Mouse (Mus musculus) C2C12 (cell line): ENCODE data around the gene Chrnb1. TPM values are rescaled to one million over a fixed set of nuclear protein-coding genes. Genes with fewer than 3 reads are reported as not detected.

Experiments used
- H3K27me3 ChIP-seq: one replicate; pipeline ENCODE4 v1.6.1; 2011; ENCODE audit not compliant: control insufficient read depth, insufficient read depth, insufficient read length
- H3K36me3 ChIP-seq: one replicate; pipeline ENCODE4 v1.6.1; 2011; ENCODE audit not compliant: control insufficient read depth, insufficient read depth
- H3K4me3 ChIP-seq: one replicate; pipeline ENCODE4 v1.5.1; 2011; ENCODE audit warnings: mild to moderate bottlenecking, control low read depth; ENCODE audit not compliant: poor library complexity, insufficient read depth, severe bottlenecking
- H3K79me2 ChIP-seq: one replicate; pipeline ENCODE4 v1.6.1; 2011; ENCODE audit not compliant: control insufficient read depth, insufficient read depth
- H3K79me3 ChIP-seq: one replicate; pipeline ENCODE4 v1.6.1; 2011; ENCODE audit warnings: low read depth, control low read depth
- H3ac ChIP-seq: one replicate; pipeline ENCODE3; 2011; ENCODE audit warnings: low read depth; ENCODE audit not compliant: control insufficient read depth, insufficient read length
- CEBPB ChIP-seq: IDR thresholded peaks from one replicate; pipeline ENCODE4 v1.6.1; 2011; ENCODE audit warnings: low read depth, mild to moderate bottlenecking, control low read depth, moderate library complexity
- CTCF ChIP-seq: IDR thresholded peaks from one replicate; pipeline ENCODE4 v1.5.1; 2011; ENCODE audit not compliant: control insufficient read depth, insufficient read depth, insufficient read length
- FOSL1 ChIP-seq: IDR thresholded peaks from one replicate; pipeline ENCODE4 v1.8.0; 2011; ENCODE audit warnings: mild to moderate bottlenecking, low read length; ENCODE audit not compliant: poor library complexity, insufficient read depth, severe bottlenecking
- MAX ChIP-seq: IDR thresholded peaks from one replicate; pipeline ENCODE4 v1.6.1; 2011; ENCODE audit warnings: mild to moderate bottlenecking, control low read depth
- MYOD1 ChIP-seq: IDR thresholded peaks from one replicate; pipeline ENCODE4 v1.6.1; 2011; ENCODE audit warnings: low read depth; ENCODE audit not compliant: control insufficient read depth, insufficient read length
- MYOG ChIP-seq: IDR thresholded peaks from one replicate; pipeline ENCODE4 v1.6.1; 2011; ENCODE audit not compliant: control insufficient read depth, insufficient read length; ENCODE audit errors: extremely low read depth
- USF1 ChIP-seq: IDR thresholded peaks from one replicate; pipeline ENCODE4 v1.6.1; 2011; ENCODE audit warnings: low read depth, mild to moderate bottlenecking, control low read depth, moderate library complexity
- polyA plus RNA-seq: library from polyadenylated mRNA; unstranded; fragments of >200 nt; fragmentation: generic; extraction: Trizol; gene quantifications from one replicate; pipeline ENCODE4 v1.2.1, GENCODE M21; 2012; ENCODE audit warnings: missing spikeins

The Chrnb1 gene
- polyA plus RNA-seq, 1 experiment = 37.7 TPM

DNA sequence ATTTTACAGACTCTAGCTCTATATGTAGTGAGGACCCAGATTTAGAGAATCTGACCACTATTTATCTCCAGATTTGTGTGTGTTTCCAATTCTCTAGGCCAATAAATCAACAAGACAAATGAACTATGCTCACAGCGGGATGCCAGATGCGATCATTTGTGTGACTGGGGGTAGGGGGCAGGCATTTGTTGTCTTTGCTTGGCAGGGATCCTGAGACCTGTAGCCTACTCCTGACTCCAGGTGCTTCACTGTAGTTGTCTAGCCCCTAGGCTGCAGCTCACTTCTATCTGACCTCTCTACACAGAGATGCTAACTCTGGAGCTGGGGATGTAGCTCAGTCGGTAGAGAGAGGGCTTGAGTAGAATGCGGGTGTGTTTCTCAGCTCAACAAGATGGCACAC lies 13.9 kb downstream of the Chrnb1 start:
- Histone ChIP-seq H3K36me3 (peaks cover 20% of the 10 kb centered on the region), H3K79me3 (no peaks in the 10 kb centered on the region), H3K27me3 (no peaks in the 10 kb centered on the region), H3K79me2 (no peaks in the 10 kb centered on the region), H3K4me3 (no peak overlapping the region), H3ac (no peak overlapping the region)
- TF ChIP-seq FOSL1 (no peak), MYOD1 (no peak), MYOG (no peak), CTCF (no peak), MAX (no peak), CEBPB (no peak), USF1 (no peak)

DNA sequence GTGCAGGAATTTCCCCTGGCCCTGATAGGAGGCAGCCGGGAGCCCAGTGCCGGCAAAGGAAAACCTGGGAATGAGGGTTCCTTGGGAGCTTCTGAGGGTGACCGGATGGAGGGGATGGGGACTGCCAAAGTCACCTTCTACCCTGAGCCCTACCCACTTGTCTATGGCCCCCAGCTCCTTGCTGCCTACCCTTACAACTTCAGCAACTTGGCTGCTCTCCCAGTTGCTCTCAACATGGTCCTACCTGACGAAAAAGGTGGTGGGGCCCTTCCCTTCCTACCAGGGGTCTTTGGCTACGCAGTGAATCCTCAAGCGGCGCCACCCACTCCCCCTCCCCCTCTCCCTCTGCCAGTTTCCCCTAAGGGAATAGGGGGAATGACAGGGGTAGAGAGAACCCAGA lies 16.8 kb downstream of the Chrnb1 start:
- TF ChIP-seq CTCF (no peak), FOSL1 (no peak), MAX (no peak), MYOG (no peak), USF1 (no peak), CEBPB (no peak), MYOD1 (no peak)
- H3K4me3 ChIP-seq = no peak overlapping the region
- H3K79me3 ChIP-seq = no peaks in the 10 kb centered on the region
- H3K36me3 ChIP-seq = peaks cover 9% of the 10 kb centered on the region
- no peaks in the 10 kb centered on the region for H3K79me2 ChIP-seq
- H3ac ChIP-seq = no peak overlapping the region
- H3K27me3 ChIP-seq = no peaks in the 10 kb centered on the region

DNA sequence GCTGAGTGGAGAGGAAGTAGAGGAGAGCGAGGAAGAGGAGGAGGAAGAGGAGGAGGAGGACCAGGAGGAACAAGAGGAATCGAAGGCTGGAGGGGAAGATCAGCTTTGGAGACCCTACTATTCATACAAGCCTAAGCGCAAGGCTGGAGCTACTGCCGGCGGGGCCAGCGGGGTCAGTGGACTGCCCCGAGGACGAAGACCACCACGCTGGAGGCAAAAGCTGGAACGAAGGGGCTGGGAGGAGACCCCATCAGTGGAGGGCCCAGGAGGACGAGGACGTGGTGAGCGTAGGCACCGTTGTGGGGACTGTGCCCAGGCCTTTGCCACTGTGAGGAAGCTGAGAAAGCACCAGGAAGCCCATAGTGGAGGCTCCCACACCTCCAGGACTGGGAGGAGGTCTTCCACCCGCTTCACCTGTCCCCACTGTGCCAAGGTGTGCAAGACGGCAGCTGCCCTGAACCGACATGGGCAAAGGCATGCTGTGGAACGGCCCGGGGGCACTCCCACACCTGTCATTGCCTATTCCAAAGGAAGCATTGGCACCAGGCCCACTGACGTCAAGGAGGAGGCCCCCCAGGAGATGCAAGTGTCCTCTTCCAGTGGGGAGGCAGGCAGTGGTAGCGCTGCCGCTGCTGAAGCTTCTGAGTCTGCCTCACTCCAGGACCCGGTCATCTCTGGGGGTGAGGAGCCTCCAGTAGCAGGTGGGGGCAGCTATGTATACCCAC lies 17.3 kb downstream of the Chrnb1 start:
- H3K79me2 ChIP-seq = no peaks in the 10 kb centered on the region
- H3K79me3 ChIP-seq = no peaks in the 10 kb centered on the region
- H3ac ChIP-seq = no peak overlapping the region
- no peak overlapping the region for H3K4me3 ChIP-seq
- peaks cover 9% of the 10 kb centered on the region for H3K36me3 ChIP-seq
- TF ChIP-seq MYOD1 (no peak), USF1 (no peak), CEBPB (no peak), FOSL1 (no peak), MYOG (no peak), CTCF (no peak), MAX (no peak)
- no peaks in the 10 kb centered on the region for H3K27me3 ChIP-seq

DNA sequence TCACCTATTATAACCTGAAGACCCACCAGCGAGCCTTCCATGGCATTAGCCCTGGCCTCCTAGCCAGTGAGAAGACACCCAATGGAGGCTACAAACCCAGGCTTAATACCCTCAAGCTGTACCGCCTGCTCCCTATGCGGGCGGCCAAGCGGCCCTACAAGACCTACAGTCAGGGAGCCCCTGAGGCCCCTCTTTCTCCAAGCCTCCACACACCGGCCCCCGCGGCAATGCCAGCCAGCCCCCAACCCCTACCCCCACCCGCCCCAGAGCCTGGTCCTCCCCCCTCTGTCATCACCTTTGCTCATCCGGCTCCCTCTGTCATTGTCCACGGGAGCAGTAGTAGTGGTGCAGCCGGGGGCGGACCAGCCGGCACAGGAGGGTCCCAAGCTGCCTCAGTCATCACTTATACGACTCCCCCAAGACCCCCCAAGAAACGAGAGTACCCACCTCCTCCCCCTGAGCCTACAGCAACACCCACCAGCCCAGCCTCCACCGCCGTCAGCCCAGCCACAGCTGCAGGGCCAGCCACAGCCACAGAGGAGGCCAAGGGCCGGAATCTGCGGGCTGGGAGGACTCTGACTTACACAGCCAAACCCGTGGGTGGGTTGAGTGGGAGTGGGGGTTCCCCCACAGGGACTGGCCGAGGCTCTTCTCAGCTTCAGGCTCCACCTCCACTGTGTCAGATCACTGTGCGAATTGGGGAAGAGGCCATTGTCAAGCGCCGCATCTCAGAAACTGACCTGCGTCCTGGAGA lies 18.1 kb downstream of the Chrnb1 start:
- Histone ChIP-seq H3K79me2 (no peaks in the 10 kb centered on the region), H3K4me3 (no peak overlapping the region), H3K79me3 (no peaks in the 10 kb centered on the region), H3K36me3 (peaks cover 5% of the 10 kb centered on the region), H3ac (no peak overlapping the region), H3K27me3 (no peaks in the 10 kb centered on the region)
- TF ChIP-seq CTCF (no peak), CEBPB (no peak), MYOD1 (no peak), MAX (no peak), FOSL1 (no peak), USF1 (no peak), MYOG (no peak)

DNA sequence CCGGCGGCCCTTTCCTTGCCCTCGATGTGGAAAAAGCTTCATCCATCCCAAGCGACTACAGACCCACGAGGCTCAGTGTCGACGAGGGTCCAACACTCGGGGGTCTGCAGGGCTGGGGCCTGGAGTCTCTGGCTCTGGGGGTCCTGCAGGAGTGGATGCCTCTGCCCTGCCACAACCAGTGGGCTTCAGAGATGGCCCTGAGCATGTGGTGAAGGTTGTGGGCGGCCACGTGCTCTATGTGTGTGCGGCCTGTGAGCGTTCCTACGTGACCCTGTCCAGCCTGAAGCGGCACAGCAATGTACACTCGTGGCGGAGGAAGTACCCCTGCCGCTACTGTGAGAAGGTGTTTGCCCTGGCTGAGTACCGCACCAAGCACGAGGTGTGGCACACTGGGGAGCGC lies 19.3 kb downstream of the Chrnb1 start:
- H3K27me3 ChIP-seq = no peaks in the 10 kb centered on the region
- no peak overlapping the region for H3K4me3 ChIP-seq
- no peaks in the 10 kb centered on the region for H3K36me3 ChIP-seq
- TF ChIP-seq MAX = no peak
- no peak for TF ChIP-seq MYOG
- TF ChIP-seq MYOD1 = no peak
- no peak for TF ChIP-seq USF1
- TF ChIP-seq FOSL1 = no peak
- no peak for TF ChIP-seq CTCF
- TF ChIP-seq CEBPB = no peak
- no peaks in the 10 kb centered on the region for H3K79me2 ChIP-seq
- no peak overlapping the region for H3ac ChIP-seq
- H3K79me3 ChIP-seq = no peaks in the 10 kb centered on the region
